Mouse (Mus musculus): ENCODE results near the gene Kdr. TPM values are rescaled to one million over a fixed set of nuclear protein-coding genes. Genes with fewer than 3 reads are reported as not detected.

The Kdr gene
- polyA plus RNA-seq, 1 experiment from 2014 or later: 7.7 TPM

DNA sequence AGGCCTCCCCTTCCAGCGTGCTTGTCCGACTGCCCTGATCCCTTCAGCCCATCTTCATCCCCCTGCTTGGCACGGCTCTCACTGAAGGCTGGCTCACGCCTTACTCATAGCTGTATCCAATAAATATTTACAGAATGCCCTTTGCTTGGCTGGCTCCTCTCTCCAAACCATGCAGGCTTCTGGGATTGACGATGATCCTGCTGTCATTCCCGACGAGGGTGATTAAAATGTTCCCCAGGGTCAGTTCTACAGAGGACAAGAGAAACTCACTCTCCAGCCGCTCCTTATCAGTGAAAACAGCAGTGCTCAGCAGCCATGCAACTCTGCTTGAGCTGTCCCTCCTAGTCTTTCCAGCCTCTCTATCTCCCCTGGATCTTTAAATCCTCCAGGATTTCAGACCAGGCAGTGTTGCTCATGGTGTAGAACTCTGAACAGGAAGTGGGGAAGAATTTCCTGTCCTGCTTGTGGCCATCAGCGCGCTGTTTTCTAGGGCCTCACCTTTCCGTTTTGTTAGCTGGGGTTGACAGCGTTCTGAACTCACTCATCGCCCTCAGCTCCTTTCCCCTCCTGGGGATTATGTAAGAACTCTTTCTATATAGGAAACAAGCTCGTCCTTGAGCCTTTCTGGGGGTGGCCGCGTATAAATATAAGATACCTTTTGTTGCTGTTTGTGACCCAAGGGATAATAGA is 77.9 kb downstream of the Kdr start:
- Histone ChIP-seq H3K27me3 (peaks cover 2% of the 10 kb centered on the region; the same call in 1 of the 2 replicates), H3K4me3 (replicated peaks) (no peak overlapping the region), H3K4me1 (replicated peaks) (no peaks in the 10 kb centered on the region), H3K4me2 (no peak overlapping the region), H3K36me3 (no peaks in the 10 kb centered on the region), H3K27ac (no peak overlapping the region), H3K9ac (no peak overlapping the region), H3K9me3 (replicated peaks) (no peaks in the 10 kb centered on the region)
- 19% methylated on average over 16 of the region's 16 CpGs for WGBS (ENCODE audit: insufficient replicate concordance)
- DNase-seq (no peak), ATAC-seq (ENCODE audit: low read depth) (no peak)

DNA sequence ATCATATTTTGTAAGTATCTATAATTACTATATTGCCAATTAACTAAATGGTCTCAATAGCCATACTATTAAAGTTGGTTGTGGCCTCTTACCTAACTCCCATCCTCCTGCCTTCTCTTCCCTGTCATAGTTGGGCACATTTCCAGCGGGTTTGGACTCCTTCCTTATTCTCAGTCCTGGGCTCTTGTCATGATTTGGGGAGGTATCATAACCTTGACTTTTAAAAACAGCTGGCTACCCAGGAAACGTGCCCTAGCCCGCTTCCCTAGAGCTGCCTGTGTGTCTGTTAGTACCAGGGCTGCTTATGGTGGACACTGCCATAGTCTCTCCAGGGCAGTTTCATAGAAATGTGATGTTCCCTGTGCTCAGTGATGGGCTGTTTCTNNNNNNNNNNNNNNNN is 82.9 kb downstream of the Kdr start:
- no peak overlapping the region for H3K4me2 ChIP-seq
- no peak overlapping the region for H3K4me3 ChIP-seq (replicated peaks)
- DNase-seq: no peak
- H3K36me3 ChIP-seq: no peaks in the 10 kb centered on the region
- WGBS (ENCODE audit: insufficient replicate concordance): 62% methylated on average over 3 of the region's 3 CpGs
- no peaks in the 10 kb centered on the region for H3K9me3 ChIP-seq (replicated peaks)
- no peak overlapping the region for H3K9ac ChIP-seq
- no peaks in the 10 kb centered on the region for H3K4me1 ChIP-seq (replicated peaks)
- no peak for ATAC-seq (ENCODE audit: low read depth)
- H3K27ac ChIP-seq: no peak overlapping the region
- H3K27me3 ChIP-seq: peaks cover 2% of the 10 kb centered on the region; the same call in 1 of the 2 replicates

DNA sequence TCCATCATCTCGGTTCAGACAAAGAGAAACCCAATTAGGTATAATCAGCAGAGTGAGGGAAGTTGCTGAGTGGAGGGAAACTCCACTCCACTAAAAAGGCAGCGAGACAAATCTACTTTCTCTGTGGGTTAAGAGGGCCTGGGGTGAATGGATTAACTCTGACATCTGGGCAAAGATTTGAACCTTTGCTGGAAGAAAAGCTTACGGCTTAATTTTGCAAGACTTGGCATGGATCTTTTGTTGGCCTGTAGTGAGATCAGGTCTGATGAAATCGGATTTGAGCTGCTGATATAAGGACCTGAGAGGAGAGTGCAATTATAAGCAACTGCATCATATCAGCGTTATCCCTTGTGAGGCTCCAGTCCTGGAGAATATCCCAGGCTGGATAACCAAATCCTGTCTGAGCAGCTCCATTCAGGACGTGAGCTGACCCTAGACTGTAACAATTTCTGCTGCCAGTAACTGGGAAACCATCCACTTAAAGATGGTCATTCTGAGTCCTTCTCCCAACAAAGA is 85.2 kb downstream of the Kdr start:
- no peak overlapping the region for H3K27ac ChIP-seq
- H3K27me3 ChIP-seq: no peaks in the 10 kb centered on the region; the same call in 1 of the 2 replicates
- H3K36me3 ChIP-seq: no peaks in the 10 kb centered on the region
- no peak for ATAC-seq (ENCODE audit: low read depth)
- H3K4me1 ChIP-seq (replicated peaks): no peaks in the 10 kb centered on the region
- no peak overlapping the region for H3K4me2 ChIP-seq
- H3K9ac ChIP-seq: no peak overlapping the region
- H3K4me3 ChIP-seq (replicated peaks): no peak overlapping the region
- H3K9me3 ChIP-seq (replicated peaks): no peaks in the 10 kb centered on the region
- 54% methylated on average over 6 of the region's 6 CpGs for WGBS (ENCODE audit: insufficient replicate concordance)
- no peak for DNase-seq

Small RNA genes within 50 kb of the gene (microRNA-seq; reads per million reads assigned to microRNA genes)
- not detected for gene Gm25374

Other genes with a start within 250 kb of the Kdr start
- gene Srd5a3, start 161.8 kb upstream of the Kdr start, polyA plus RNA-seq (2015; fragmentation: Nextera tagmentation; extraction: Ambion mirVana): 14.4 and 15.2 TPM in 2 replicates
- gene Tmem165, start 205.4 kb upstream of the Kdr start, polyA plus RNA-seq (2015; fragmentation: Nextera tagmentation; extraction: Ambion mirVana): 31.5 and 31.6 TPM in 2 replicates